Mouse (Mus musculus): ENCODE results near the gene Baat. TPM values are rescaled to one million over a fixed set of nuclear protein-coding genes. Genes with fewer than 3 reads are reported as not detected.
"Not testable (repeated sequence)": the region's sequence is repeated elsewhere in the genome, so short reads cannot be mapped to it uniquely, and the experiment has no call there.

Baat gene
- polyA plus RNA-seq, 1 experiment = not detected

DNA sequence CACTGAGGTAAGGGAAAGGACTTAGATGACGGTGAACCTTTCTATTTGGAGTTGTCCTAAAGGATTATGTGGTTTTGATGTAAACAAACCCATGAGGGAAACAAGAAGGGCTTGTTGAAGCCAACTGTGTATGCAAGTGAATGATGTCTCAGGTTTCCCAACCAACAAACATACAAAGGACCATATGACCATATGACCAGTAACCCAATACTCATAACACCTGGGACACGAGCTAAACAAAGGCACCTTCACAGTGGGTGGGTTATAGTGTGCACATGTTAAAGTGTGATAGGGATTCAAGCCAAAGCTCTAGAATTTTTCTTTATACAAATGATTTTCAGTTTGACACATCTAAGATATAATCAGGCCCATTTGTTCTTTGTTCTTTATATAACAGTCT, 50.2 kb downstream of the Baat start:
- Histone ChIP-seq H3K27ac (ENCODE audit: insufficient read depth, low read depth, low read length) (no peak overlapping the region), H3K4me1 (ENCODE audit: control insufficient read depth, insufficient read depth, low read length) (no peaks in the 10 kb centered on the region), H3K4me3 (ENCODE audit: insufficient read depth, low read length) (no peak overlapping the region)
- no peak for TF ChIP-seq CTCF (IDR thresholded peaks at IDR 0.05; ENCODE audit: low read depth, low read length)
- no peak for TF ChIP-seq POLR2A (IDR thresholded peaks at IDR 0.05; ENCODE audit: borderline replicate concordance, low read depth, low read length)

DNA sequence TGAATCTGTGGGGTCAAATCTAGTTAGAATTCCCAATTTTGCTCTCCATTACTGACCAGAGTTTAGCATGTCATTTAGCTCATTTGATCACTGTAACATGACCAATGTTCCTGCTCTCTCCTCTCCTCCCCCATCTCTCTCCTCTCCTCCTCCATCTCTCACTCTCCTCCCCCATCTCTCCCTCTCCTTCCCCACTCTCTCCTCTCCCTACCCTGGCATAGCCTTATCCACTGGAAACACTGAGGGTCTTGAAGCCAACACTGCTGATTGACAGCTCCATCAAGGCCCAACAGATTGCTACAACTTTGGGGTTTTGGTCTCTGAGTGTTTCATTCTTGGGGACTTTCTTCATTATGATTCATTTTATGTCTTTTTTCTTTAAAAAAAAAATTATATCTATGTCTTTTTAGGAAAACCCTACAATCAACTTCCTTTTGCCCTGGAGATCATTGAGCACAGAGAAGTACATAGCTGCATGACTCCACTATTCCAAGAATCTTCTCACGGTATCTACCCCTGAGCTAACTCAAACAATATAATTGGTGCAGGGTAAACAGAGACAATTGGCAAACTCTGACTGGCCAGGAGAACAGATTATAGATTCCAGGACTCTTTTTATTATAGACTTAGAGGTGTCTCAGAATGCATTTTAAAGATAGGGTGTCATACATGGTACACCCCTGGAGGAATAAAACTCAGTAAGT, 54.4 kb downstream of the Baat start:
- H3K4me3 ChIP-seq (ENCODE audit: insufficient read depth, low read length) = no peak overlapping the region
- no peak overlapping the region for H3K27ac ChIP-seq (ENCODE audit: insufficient read depth, low read depth, low read length)
- H3K4me1 ChIP-seq (ENCODE audit: control insufficient read depth, insufficient read depth, low read length) = no peaks in the 10 kb centered on the region
- no peak for TF ChIP-seq CTCF (IDR thresholded peaks at IDR 0.05; ENCODE audit: low read depth, low read length)

DNA sequence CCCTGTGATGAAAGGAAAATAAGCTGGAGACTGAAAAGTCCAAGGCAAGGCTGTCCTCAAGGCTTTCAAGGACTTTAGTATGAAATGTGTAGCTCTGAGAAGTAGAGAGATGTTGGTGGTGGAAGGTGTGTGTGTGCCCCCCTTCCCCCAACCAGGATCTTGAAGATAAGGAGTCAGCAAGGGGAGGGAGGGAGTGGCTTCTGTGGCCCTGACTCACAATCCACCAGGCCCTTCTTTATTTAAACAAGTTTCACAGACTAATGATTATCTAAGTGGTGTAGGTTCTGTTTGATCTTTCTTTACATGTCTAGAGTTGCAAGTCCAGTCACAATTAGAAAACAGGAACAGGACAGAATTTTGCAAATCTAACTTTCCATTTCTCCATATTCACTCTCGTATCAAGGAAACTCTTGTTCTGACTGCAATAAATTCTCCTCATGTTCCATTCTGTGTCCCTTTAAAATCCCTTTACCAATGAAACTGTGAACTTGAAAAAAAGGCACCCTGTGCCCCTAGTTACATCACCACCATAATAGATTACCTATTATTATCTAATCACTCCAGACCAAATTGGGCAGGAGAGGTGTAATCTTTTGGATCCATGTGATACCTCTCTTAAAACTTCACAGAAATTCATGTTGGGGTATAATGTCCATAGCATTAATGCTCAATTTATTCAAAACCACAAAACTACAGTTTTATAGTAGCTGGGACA, 55.1 kb downstream of the Baat start:
- not testable (repeated sequence) for H3K4me1 ChIP-seq (ENCODE audit: control insufficient read depth, insufficient read depth, low read length); H3K27ac ChIP-seq (ENCODE audit: insufficient read depth, low read depth, low read length); H3K4me3 ChIP-seq (ENCODE audit: insufficient read depth, low read length)

Other genes starting within 250 kb of the Baat start
- gene Acnat2, start 98.4 kb downstream of the Baat start, polyA plus RNA-seq (2012; ENCODE audit: insufficient read depth, insufficient read length, missing spikeins) = not detected in 2 replicates
- not detected in 2 replicates for gene Acnat1, start 32.6 kb downstream of the Baat start, polyA plus RNA-seq (2012; ENCODE audit: insufficient read depth, insufficient read length, missing spikeins)
- gene Mrpl50, start 14.5 kb upstream of the Baat start, polyA plus RNA-seq (2012; ENCODE audit: insufficient read depth, insufficient read length, missing spikeins) = 17.9 and 20.3 TPM in 2 replicates
- gene Zfp189, start 14.6 kb upstream of the Baat start, polyA plus RNA-seq (2012; ENCODE audit: insufficient read depth, insufficient read length, missing spikeins) = 4.3 and 5.5 TPM in 2 replicates
- not detected in 2 replicates for gene Aldob, start 43.0 kb upstream of the Baat start, polyA plus RNA-seq (2012; ENCODE audit: insufficient read depth, insufficient read length, missing spikeins)
- 0.24 and 0.80 TPM in 2 replicates for gene Tmem246, start 91.3 kb upstream of the Baat start, polyA plus RNA-seq (2012; ENCODE audit: insufficient read depth, insufficient read length, missing spikeins)
- gene Rnf20, start 125.4 kb upstream of the Baat start, polyA plus RNA-seq (2012; ENCODE audit: insufficient read depth, insufficient read length, missing spikeins) = 46.9 and 49.5 TPM in 2 replicates
- gene Ppp3r2, start 175.5 kb upstream of the Baat start, polyA plus RNA-seq (2012; ENCODE audit: insufficient read depth, insufficient read length, missing spikeins) = not detected in 2 replicates